Mouse (Mus musculus) brain, embryonic 14.5 days (tissue): ENCODE measurements around the gene Pfdn5. TPM values are rescaled to one million over a fixed set of nuclear protein-coding genes. Genes with fewer than 3 reads are reported as not detected.

Source experiments
- DNase-seq: peaks from one replicate; pipeline ENCODE4 v3.0.0-alpha.2; 2011; ENCODE audit warnings: low read depth
- CTCF ChIP-seq: fragments of 200-500 bp; IDR thresholded peaks from 2 replicates; pipeline ENCODE4 v1.5.1; 2012; ENCODE audit warnings: inconsistent platforms, mild to moderate bottlenecking, moderate library complexity, borderline replicate concordance; ENCODE audit not compliant: insufficient read depth, insufficient read length; ENCODE audit errors: extremely low read depth
- POLR2A ChIP-seq: fragments of 200-500 bp; IDR thresholded peaks from 2 replicates; pipeline ENCODE4 v1.6.1; 2012; ENCODE audit warnings: mild to moderate bottlenecking, inconsistent platforms, borderline replicate concordance; ENCODE audit not compliant: poor library complexity, insufficient read depth, insufficient read length, severe bottlenecking; ENCODE audit errors: extremely low read depth
- polyA plus RNA-seq: library from polyadenylated mRNA; depleted of rRNA; stranded (reverse); fragments of >200 nt; gene quantifications from 2 replicates; pipeline ENCODE4 v1.2.3, GENCODE M21; 2012; rRNA removed

Pfdn5 gene
- polyA plus RNA-seq = 303 and 362 TPM in 2 replicates

- peak; percentile 96 for DNase-seq
- TF ChIP-seq POLR2A (no peak), CTCF (peak; percentile 64)
Measured at GRCm38 (mm10) chr15:102326022-102326576, at the start of gene Pfdn5. Pfdn5 (plus strand) TSS chr15:102326116.

- DNase-seq = no peak
- no peak for TF ChIP-seq POLR2A
- TF ChIP-seq CTCF = no peak
Measured at GRCm38 (mm10) chr15:102278726-102279091, 47.2 kb upstream of the Pfdn5 start.

GRCm38 (mm10) chr15:102279092-102279782 lies 46.7 kb upstream of the Pfdn5 start, which contains the start of gene Mfsd5:
Mfsd5 (plus strand) TSS chr15:102279454.
- TF ChIP-seq CTCF = 0 out of 2 replicates have a peak, but pooled peaks have one; percentile 5
- TF ChIP-seq POLR2A = peak; percentile 90
- DNase-seq = peak; percentile 95

GRCm38 (mm10) chr15:102279783-102280520 lies 46.0 kb upstream of the Pfdn5 start:
- no peak for DNase-seq
- TF ChIP-seq POLR2A (no peak), CTCF (no peak)

GRCm38 (mm10) chr15:102280623-102281022 lies 45.3 kb upstream of the Pfdn5 start:
- TF ChIP-seq POLR2A (no peak), CTCF (no peak)

GRCm38 (mm10) chr15:102282463-102283292 lies 43.2 kb upstream of the Pfdn5 start:
- no peak for DNase-seq

More at GRCm38 (mm10) chr15:102280623-102281022, 45.3 kb upstream of the Pfdn5 start:
- no peak for DNase-seq

GRCm38 (mm10) chr15:102283648-102284047 lies 42.3 kb upstream of the Pfdn5 start:
- no peak for TF ChIP-seq CTCF
- no peak for TF ChIP-seq POLR2A
- DNase-seq = no peak

More at GRCm38 (mm10) chr15:102282463-102283292, 43.2 kb upstream of the Pfdn5 start:
- TF ChIP-seq POLR2A (no peak), CTCF (no peak)

GRCm38 (mm10) chr15:102287395-102287794 lies 38.5 kb upstream of the Pfdn5 start:
- peak; percentile 69 for DNase-seq
- TF ChIP-seq POLR2A = no peak
- peak; percentile 38; the same call in 1 of the 2 replicates for TF ChIP-seq CTCF

GRCm38 (mm10) chr15:102295633-102296367 lies 30.1 kb upstream of the Pfdn5 start, which contains the start of gene Espl1:
Espl1 (plus strand) TSS chr15:102296266.
- peak; percentile 98 for DNase-seq
- TF ChIP-seq CTCF (no peak), POLR2A (peak; percentile 25; the same call in 1 of the 2 replicates)
